Mouse (Mus musculus): ENCODE measurements around the gene Gart. TPM values are rescaled to one million over a fixed set of nuclear protein-coding genes. Genes with fewer than 3 reads are reported as not detected.

Gart gene
- polyA plus RNA-seq, 1 experiment: 39.4 TPM

DNA sequence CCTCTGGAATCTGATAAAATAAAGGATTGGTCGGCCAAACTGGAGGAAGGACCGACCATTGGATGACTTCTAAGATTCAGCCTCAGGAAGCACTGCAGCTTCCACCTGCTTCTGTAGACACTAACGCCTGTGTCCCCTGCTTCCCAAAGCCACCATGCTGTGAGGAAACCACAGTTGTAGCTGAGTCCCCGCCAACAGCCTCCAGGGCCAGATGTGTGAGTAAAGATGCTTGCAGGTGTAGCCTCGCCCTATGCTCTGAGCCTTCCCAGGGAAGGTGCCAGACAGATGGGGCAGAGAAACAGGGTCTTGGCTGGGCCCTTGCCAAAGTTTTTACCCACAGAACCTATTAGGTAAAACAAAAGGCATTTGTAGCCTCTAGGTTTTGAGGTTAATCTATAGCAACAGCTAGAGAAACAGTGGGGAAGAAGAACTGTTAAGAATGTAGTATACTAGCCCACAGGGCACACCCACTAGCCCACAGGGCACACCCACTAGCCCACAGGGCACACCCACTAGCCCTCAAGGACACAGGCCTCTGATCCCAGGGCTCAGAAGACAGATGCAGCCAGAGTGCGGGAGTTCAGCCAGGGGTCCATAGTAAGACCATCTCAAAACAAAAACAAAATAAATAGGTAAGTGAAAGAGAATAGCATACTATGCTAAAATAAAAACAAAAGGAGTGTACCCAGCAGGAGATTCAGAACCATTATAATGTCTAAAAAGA lies 58.9 kb downstream of the Gart start:
- DNase-seq: no peak
- Histone ChIP-seq H3K27ac (ENCODE audit: insufficient read depth, low read depth, low read length) (no peak overlapping the region), H3K4me1 (ENCODE audit: control insufficient read depth, insufficient read depth, low read length) (peaks cover 7% of the 10 kb centered on the region; the same call in 1 of the 2 replicates), H3K27me3 (replicated peaks; ENCODE audit: control insufficient read depth, insufficient read depth, low read length) (no peaks in the 10 kb centered on the region), H3K4me3 (ENCODE audit: insufficient read depth, low read depth, low read length) (no peak overlapping the region), H3K36me3 (ENCODE audit: control insufficient read depth, insufficient read depth, low read length) (peaks cover 4% of the 10 kb centered on the region)
- no peak for TF ChIP-seq CTCF (conservative IDR thresholded peaks at IDR 0.05; ENCODE audit: insufficient read depth, insufficient read length, low read depth, low read length)
- no peak for TF ChIP-seq POLR2A (IDR thresholded peaks at IDR 0.05; ENCODE audit: low read depth, low read length)
- 81% methylated on average over 6 of the region's 6 CpGs for WGBS

- no peak for DNase-seq
- Histone ChIP-seq H3K4me1 (ENCODE audit: control insufficient read depth, insufficient read depth, low read length) (peaks cover 7% of the 10 kb centered on the region; the same call in 1 of the 2 replicates), H3K27ac (ENCODE audit: insufficient read depth, low read depth, low read length) (peak overlapping the region; percentile 20; the same call in 1 of the 2 replicates), H3K4me3 (ENCODE audit: insufficient read depth, low read depth, low read length) (no peak overlapping the region), H3K27me3 (replicated peaks; ENCODE audit: control insufficient read depth, insufficient read depth, low read length) (no peaks in the 10 kb centered on the region), H3K36me3 (ENCODE audit: control insufficient read depth, insufficient read depth, low read length) (peaks cover 4% of the 10 kb centered on the region)
- WGBS: 86% methylated on average over 6 of the region's 6 CpGs
- TF ChIP-seq POLR2A (IDR thresholded peaks at IDR 0.05; ENCODE audit: low read depth, low read length) (no peak), CTCF (conservative IDR thresholded peaks at IDR 0.05; ENCODE audit: insufficient read depth, insufficient read length, low read depth, low read length) (no peak)
Measured at GRCm38 (mm10) chr16:91586244-91586643, 60.5 kb downstream of the Gart start.

DNA sequence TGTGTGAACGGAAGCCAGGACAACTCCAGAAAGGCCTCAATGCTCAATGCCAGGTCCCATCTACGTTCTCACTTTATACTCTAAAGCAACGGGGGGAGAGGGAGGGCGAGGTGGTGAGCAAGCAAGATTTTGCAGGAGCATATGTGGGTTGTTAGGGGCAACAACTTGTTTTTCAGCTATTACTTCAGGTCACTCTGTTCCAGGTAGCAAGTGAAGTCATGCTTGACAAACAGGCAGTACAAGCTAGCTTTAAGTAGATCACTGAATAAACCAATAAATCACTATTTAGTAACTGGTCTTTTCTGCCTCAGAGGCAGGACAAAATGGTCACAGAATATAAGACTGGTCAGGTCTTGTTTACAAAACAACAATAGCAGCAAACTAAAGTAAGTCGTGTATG lies 61.1 kb downstream of the Gart start:
- H3K27me3 ChIP-seq (replicated peaks; ENCODE audit: control insufficient read depth, insufficient read depth, low read length): no peaks in the 10 kb centered on the region
- peaks cover 7% of the 10 kb centered on the region; the same call in 1 of the 2 replicates for H3K4me1 ChIP-seq (ENCODE audit: control insufficient read depth, insufficient read depth, low read length)
- WGBS: 50% methylated on average over 5 of the region's 5 CpGs
- peaks cover 5% of the 10 kb centered on the region for H3K36me3 ChIP-seq (ENCODE audit: control insufficient read depth, insufficient read depth, low read length)
- no peak overlapping the region for H3K4me3 ChIP-seq (ENCODE audit: insufficient read depth, low read depth, low read length)
- TF ChIP-seq CTCF (conservative IDR thresholded peaks at IDR 0.05; ENCODE audit: insufficient read depth, insufficient read length, low read depth, low read length) (no peak), POLR2A (IDR thresholded peaks at IDR 0.05; ENCODE audit: low read depth, low read length) (no peak)
- peak; percentile 49 for DNase-seq
- peak overlapping the region; percentile 80 for H3K27ac ChIP-seq (ENCODE audit: insufficient read depth, low read depth, low read length)

- DNase-seq: peak; percentile 58
Measured at GRCm38 (mm10) chr16:91582307-91582706, 64.4 kb downstream of the Gart start.

DNA sequence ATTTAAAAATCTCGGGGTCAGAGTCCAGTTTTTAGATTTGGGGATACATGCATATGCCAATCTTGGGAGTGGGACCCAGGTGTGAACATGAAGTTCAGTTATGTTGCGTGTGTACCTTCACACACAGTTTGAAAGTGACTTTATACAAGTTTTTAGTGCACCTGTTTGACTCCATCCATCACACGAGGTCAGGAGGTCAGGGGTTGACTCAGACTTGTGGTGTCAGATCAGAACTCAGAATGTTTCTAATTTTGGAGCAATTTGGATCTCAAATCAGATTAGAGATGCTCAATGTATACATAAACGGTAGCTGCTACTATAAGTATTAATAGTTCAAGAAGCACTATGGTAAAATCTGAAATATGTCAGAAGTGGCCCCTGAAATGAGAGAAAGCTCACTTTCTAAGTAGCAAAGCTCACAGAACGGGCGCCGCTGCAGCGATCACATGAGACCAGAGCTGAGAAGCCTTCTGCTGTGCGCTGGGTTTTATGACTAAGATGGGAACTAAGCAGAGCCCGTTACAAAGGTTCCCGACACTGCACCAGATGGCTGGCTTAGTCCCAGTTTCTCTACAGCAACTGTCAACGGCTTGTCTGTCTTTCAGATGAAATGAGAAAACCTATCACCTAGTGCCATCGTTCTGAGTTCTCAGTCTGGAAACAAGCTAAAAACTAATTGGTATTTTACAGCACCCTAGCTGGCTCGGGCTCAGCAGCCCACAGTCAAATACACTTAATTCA lies 67.6 kb downstream of the Gart start:
- TF ChIP-seq POLR2A (IDR thresholded peaks at IDR 0.05; ENCODE audit: low read depth, low read length) (no peak), CTCF (conservative IDR thresholded peaks at IDR 0.05; ENCODE audit: insufficient read depth, insufficient read length, low read depth, low read length) (no peak)
- DNase-seq: no peak
- Histone ChIP-seq H3K36me3 (ENCODE audit: control insufficient read depth, insufficient read depth, low read length) (peaks cover 3% of the 10 kb centered on the region), H3K4me3 (ENCODE audit: insufficient read depth, low read depth, low read length) (no peak overlapping the region), H3K4me1 (ENCODE audit: control insufficient read depth, insufficient read depth, low read length) (no peaks in the 10 kb centered on the region), H3K27ac (ENCODE audit: insufficient read depth, low read depth, low read length) (no peak overlapping the region), H3K27me3 (replicated peaks; ENCODE audit: control insufficient read depth, insufficient read depth, low read length) (no peaks in the 10 kb centered on the region)
- WGBS: 78% methylated on average over 14 of the region's 14 CpGs

More at GRCm38 (mm10) chr16:91582307-91582706, 64.4 kb downstream of the Gart start:
- Histone ChIP-seq H3K36me3 (ENCODE audit: control insufficient read depth, insufficient read depth, low read length) (peaks cover 5% of the 10 kb centered on the region), H3K27ac (ENCODE audit: insufficient read depth, low read depth, low read length) (no peak overlapping the region), H3K4me3 (ENCODE audit: insufficient read depth, low read depth, low read length) (no peak overlapping the region), H3K27me3 (replicated peaks; ENCODE audit: control insufficient read depth, insufficient read depth, low read length) (no peaks in the 10 kb centered on the region), H3K4me1 (ENCODE audit: control insufficient read depth, insufficient read depth, low read length) (peaks cover 5% of the 10 kb centered on the region; the same call in 1 of the 2 replicates)
- 72% methylated on average over 2 of the region's 2 CpGs for WGBS
- TF ChIP-seq CTCF (conservative IDR thresholded peaks at IDR 0.05; ENCODE audit: insufficient read depth, insufficient read length, low read depth, low read length) (peak; percentile 42), POLR2A (IDR thresholded peaks at IDR 0.05; ENCODE audit: low read depth, low read length) (no peak)

DNA sequence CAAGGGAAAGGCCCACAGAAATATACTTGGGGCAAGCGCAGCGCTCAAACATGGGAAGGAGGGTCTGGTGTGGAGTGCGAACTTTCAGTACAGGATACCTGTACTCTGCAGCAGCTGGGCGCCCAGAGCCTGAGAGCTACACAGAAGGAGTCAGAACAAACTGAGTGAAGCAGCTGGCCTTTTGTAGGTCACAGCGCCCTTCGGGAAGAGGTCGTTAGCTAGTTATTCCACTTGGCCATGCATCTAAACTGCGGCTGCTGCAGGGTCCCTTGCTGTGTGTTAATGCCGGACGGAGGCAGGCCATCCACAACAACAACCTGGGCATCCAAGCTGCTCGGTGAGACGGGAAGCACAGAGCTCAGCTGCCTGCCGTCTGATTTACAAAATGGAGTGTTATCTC lies 71.6 kb downstream of the Gart start:
- TF ChIP-seq POLR2A (IDR thresholded peaks at IDR 0.05; ENCODE audit: low read depth, low read length): no peak
- TF ChIP-seq CTCF (conservative IDR thresholded peaks at IDR 0.05; ENCODE audit: insufficient read depth, insufficient read length, low read depth, low read length): no peak
- Histone ChIP-seq H3K36me3 (ENCODE audit: control insufficient read depth, insufficient read depth, low read length) (no peaks in the 10 kb centered on the region), H3K4me3 (ENCODE audit: insufficient read depth, low read depth, low read length) (no peak overlapping the region), H3K27me3 (replicated peaks; ENCODE audit: control insufficient read depth, insufficient read depth, low read length) (no peaks in the 10 kb centered on the region), H3K4me1 (ENCODE audit: control insufficient read depth, insufficient read depth, low read length) (no peaks in the 10 kb centered on the region), H3K27ac (ENCODE audit: insufficient read depth, low read depth, low read length) (no peak overlapping the region)
- WGBS: 73% methylated on average over 13 of the region's 13 CpGs
- DNase-seq: no peak

Other genes with a start within 250 kb of the Gart start
- gene Il10rb, start 240.8 kb downstream of the Gart start, polyA plus RNA-seq (2012; rRNA removed): 65.8 and 66.0 TPM in 2 replicates
- 20.8 and 22.2 TPM in 2 replicates for gene Ifnar1, start 161.7 kb downstream of the Gart start, polyA plus RNA-seq (2012; rRNA removed)
- gene Ifngr2, start 99.9 kb downstream of the Gart start, polyA plus RNA-seq (2012; rRNA removed): 15.1 and 17.7 TPM in 2 replicates
- gene Tmem50b, start 49.2 kb downstream of the Gart start, polyA plus RNA-seq (2012; rRNA removed): 39.2 and 40.7 TPM in 2 replicates
- gene Dnajc28, start 27.9 kb downstream of the Gart start, polyA plus RNA-seq (2012; rRNA removed): 3.9 and 5.9 TPM in 2 replicates
- 78.0 and 81.9 TPM in 2 replicates for gene Son, start 554 bp upstream of the Gart start, polyA plus RNA-seq (2012; rRNA removed)
- 2.3 and 2.5 TPM in 2 replicates for gene Donson, start 41.8 kb upstream of the Gart start, polyA plus RNA-seq (2012; rRNA removed)
- gene Cryzl1, start 82.0 kb upstream of the Gart start, polyA plus RNA-seq (2012; rRNA removed): 29.5 and 31.1 TPM in 2 replicates
- 20.5 and 22.9 TPM in 2 replicates for gene Itsn1, start 82.3 kb upstream of the Gart start, polyA plus RNA-seq (2012; rRNA removed)

Data from kidney, adult 2 months (tissue).